Mouse (Mus musculus): ENCODE measurements around the gene Cgnl1.

- TF ChIP-seq CTCF (IDR thresholded peaks at IDR 0.05; ENCODE audit: borderline replicate concordance, insufficient read depth, low read length): no peak
- TF ChIP-seq POLR2A (IDR thresholded peaks at IDR 0.05; ENCODE audit: low read depth, low read length): no peak
Measured at GRCm38 (mm10) chr9:71596888-71597287, 174.5 kb downstream of the Cgnl1 start.

Data from embryonic fibroblast, embryonic 13.5 days (primary cell).